Mouse (Mus musculus) ES-E14 (cell line): ENCODE data around the gene A630076J17Rik.

Experiments used
- CHD2 ChIP-seq: IDR thresholded peaks from 2 replicates; pipeline ENCODE4 v1.6.1; 2014; ENCODE audit warnings: mild to moderate bottlenecking, low read depth, low read length, inconsistent platforms
- HCFC1 ChIP-seq: IDR thresholded peaks from 2 replicates; pipeline ENCODE4 v1.6.1; 2012; ENCODE audit warnings: low read length, inconsistent platforms, borderline replicate concordance; ENCODE audit not compliant: insufficient read depth
- ZC3H11A ChIP-seq: IDR thresholded peaks from 2 replicates; pipeline ENCODE4 v1.6.1; 2012; ENCODE audit warnings: low read depth, mild to moderate bottlenecking, inconsistent platforms, low read length, borderline replicate concordance
- ZNF384 ChIP-seq: IDR thresholded peaks from 2 replicates; pipeline ENCODE4 v1.6.1; 2012; ENCODE audit warnings: low read depth, low read length, inconsistent platforms

DNA sequence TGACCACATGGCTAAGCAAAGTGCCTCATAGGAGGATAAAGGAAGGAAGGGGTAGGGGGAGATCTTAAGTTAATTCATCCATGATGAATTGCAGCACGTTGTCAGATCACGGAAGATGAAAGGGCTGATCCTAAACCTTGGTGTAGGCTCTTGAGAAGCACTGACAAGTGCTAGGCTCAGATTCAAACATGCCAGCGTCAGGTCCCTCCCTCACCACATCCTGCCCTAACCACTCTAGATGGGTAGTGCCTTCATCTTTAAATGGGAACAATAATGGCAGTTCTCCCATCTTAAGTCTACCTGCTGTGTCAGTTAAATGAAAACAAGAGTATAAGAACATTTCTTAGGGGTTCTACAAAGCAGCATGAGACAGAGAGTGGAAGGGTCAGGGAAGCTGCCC is 44.8 kb upstream of the A630076J17Rik start:
- no peak for TF ChIP-seq HCFC1
- TF ChIP-seq ZNF384: no peak
- no peak for TF ChIP-seq ZC3H11A
- no peak for TF ChIP-seq CHD2
